Mouse (Mus musculus) gastrocnemius, postnatal 10 days (tissue): ENCODE measurements at regions not wholly inside any gene's neighbourhood (a gene's known extent, or its start where the extent isn't known, plus 50 kb on each side); places are given as distances from the start of the nearest gene placed in this dataset.

Experiments used
- DNase-seq: peaks from one replicate; pipeline ENCODE4 v3.0.0; 2021; ENCODE audit warnings: mixed read lengths

GRCm38 (mm10) chr2:61347451-61347850 is 230.9 kb upstream of the Tank start:
- DNase-seq, result no peak

GRCm38 (mm10) chr2:61346012-61346760 is 232.2 kb upstream of the Tank start:
- DNase-seq, result no peak

GRCm38 (mm10) chr2:61345311-61345710 is 233.1 kb upstream of the Tank start:
- DNase-seq, result no peak

- no peak for DNase-seq
Observed at GRCm38 (mm10) chr2:61344556-61345131, 233.7 kb upstream of the Tank start.

- DNase-seq, result no peak
Observed at GRCm38 (mm10) chr2:61341254-61341653, 237.1 kb upstream of the Tank start.

GRCm38 (mm10) chr2:61319226-61319625 is 259.2 kb upstream of the Tank start:
- no peak for DNase-seq

- DNase-seq, result no peak
Observed at GRCm38 (mm10) chr2:61310405-61310804, 268.0 kb upstream of the Tank start.

GRCm38 (mm10) chr2:61309219-61309618 is 269.2 kb upstream of the Tank start:
- no peak for DNase-seq

- no peak for DNase-seq
Observed at GRCm38 (mm10) chr2:61297135-61297534, 281.2 kb upstream of the Tank start.

GRCm38 (mm10) chr2:61296606-61297005 is 281.8 kb upstream of the Tank start:
- no peak for DNase-seq

- DNase-seq, result no peak
Observed at GRCm38 (mm10) chr2:61295261-61295964, 283.0 kb upstream of the Tank start.

GRCm38 (mm10) chr2:61288246-61288645 is 290.1 kb upstream of the Tank start:
- no peak for DNase-seq

GRCm38 (mm10) chr2:61284706-61285105 is 293.7 kb upstream of the Tank start:
- DNase-seq, result no peak

GRCm38 (mm10) chr2:61283829-61284601 is 294.4 kb upstream of the Tank start:
- DNase-seq, result no peak

- no peak for DNase-seq
Observed at GRCm38 (mm10) chr2:61272721-61273120, 305.7 kb upstream of the Tank start.

GRCm38 (mm10) chr2:61267706-61268105 is 304.7 kb upstream of the Rbms1 start:
- DNase-seq, result no peak

GRCm38 (mm10) chr2:61250068-61250800 is 287.2 kb upstream of the Rbms1 start:
- DNase-seq, result no peak

- DNase-seq, result no peak
Observed at GRCm38 (mm10) chr2:61247956-61248355, 285.0 kb upstream of the Rbms1 start.

- DNase-seq, result no peak
Observed at GRCm38 (mm10) chr2:61247336-61247735, 284.3 kb upstream of the Rbms1 start.

- no peak for DNase-seq
Observed at GRCm38 (mm10) chr2:61246691-61247258, 283.8 kb upstream of the Rbms1 start.

- no peak for DNase-seq
Observed at GRCm38 (mm10) chr2:61245526-61245925, 282.5 kb upstream of the Rbms1 start.

GRCm38 (mm10) chr2:61221676-61222075 is 258.7 kb upstream of the Rbms1 start:
- DNase-seq, result no peak
